Mouse (Mus musculus) kidney, embryonic 16.5 days (tissue): ENCODE results near the gene Pitx1. TPM values are rescaled to one million over a fixed set of nuclear protein-coding genes. Genes with fewer than 3 reads are reported as not detected.
A peak's percentile ranks its signal among the peaks of the same experiment; 100 is the strongest.

Experiments used
- ATAC-seq: fragments of 200-750 bp; cut with Nextera tagmentation; 2 replicates; pipeline ENCODE4 v1.8.0; 2017; ENCODE audit warnings: moderate TSS enrichment; ENCODE audit not compliant: low FRiP score, low TSS enrichment
- H3K27ac ChIP-seq: fragments of 300-500 bp; sonication (generic); 2 replicates; pipeline ENCODE4 v1.5.1; 2014; ENCODE audit warnings: low read length
- H3K27me3 ChIP-seq: fragments of 300-500 bp; sonication (generic); 2 replicates; pipeline ENCODE4 v1.6.1; 2014; ENCODE audit warnings: low read length, control low read depth, mixed read lengths; ENCODE audit not compliant: insufficient read depth
- H3K36me3 ChIP-seq: fragments of 300-500 bp; sonication (generic); 2 replicates; pipeline ENCODE4 v1.6.1; 2014; ENCODE audit warnings: low read length, control low read depth, mixed read lengths; ENCODE audit not compliant: insufficient read depth
- H3K4me1 ChIP-seq: fragments of 300-500 bp; sonication (generic); 2 replicates; pipeline ENCODE4 v1.6.1; 2014; ENCODE audit warnings: low read length, control low read depth, mixed read lengths; ENCODE audit not compliant: insufficient read depth
- H3K4me2 ChIP-seq: fragments of 300-500 bp; sonication (generic); replicated peaks from 2 replicates; pipeline ENCODE4 v1.6.1; 2014; ENCODE audit warnings: low read depth, low read length
- H3K4me3 ChIP-seq: fragments of 300-500 bp; sonication (generic); 2 replicates; pipeline ENCODE4 v1.5.1; 2014; ENCODE audit warnings: mild to moderate bottlenecking, low read length
- H3K9ac ChIP-seq: fragments of 300-500 bp; sonication (generic); replicated peaks from 2 replicates; pipeline ENCODE4 v1.6.1; 2014; ENCODE audit warnings: low read length
- H3K9me3 ChIP-seq: fragments of 300-500 bp; sonication (generic); 2 replicates; pipeline ENCODE4 v1.6.1; 2016; ENCODE audit warnings: low read length, control low read depth
- WGBS: fragments of 180-500 bp; shearing (Covaris S2); extraction: QIAGEN DNeasy Blood & Tissue Kit; methylation state at CpG from one replicate; pipeline ENCODE4 v1.1.7; 2014; 5-methylcytosine and 5-hydroxymethylcytosine counted together
- polyA plus RNA-seq: library from polyadenylated mRNA; unstranded; fragments of >200 nt; fragmentation: Nextera tagmentation; extraction: Ambion mirVana; gene quantifications from 2 replicates; pipeline ENCODE4 v1.2.1, GENCODE M21; 2015

Gene Pitx1
- polyA plus RNA-seq, 1 experiment from 2014 or later: 2.1 TPM

DNA sequence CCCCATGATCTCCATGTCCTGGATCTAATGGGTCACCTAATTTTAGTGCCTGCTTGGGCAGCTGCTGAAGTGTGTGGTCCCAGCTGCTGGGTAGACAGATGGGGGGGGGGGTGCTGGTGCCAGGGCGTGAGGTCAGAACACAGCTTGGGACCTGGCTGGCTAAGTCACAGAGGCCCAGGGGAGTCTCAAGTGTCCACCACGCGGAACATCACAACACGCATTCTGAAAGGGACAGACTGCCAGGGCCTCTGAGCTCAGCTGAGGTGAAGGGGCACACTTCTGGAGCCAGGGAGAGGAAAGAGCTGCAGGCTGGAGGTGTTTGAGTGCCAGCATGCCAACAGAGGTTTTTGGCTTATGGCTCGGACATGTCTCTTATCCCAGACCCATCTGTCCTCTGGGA is 14.7 kb upstream of the Pitx1 start:
- Histone ChIP-seq H3K4me1 (peaks cover 18% of the 10 kb centered on the region), H3K36me3 (no peaks in the 10 kb centered on the region), H3K27me3 (peaks cover 16% of the 10 kb centered on the region; the same call in 1 of the 2 replicates), H3K4me3 (no peak overlapping the region), H3K27ac (no peak overlapping the region), H3K4me2 (no peak overlapping the region), H3K9me3 (no peaks in the 10 kb centered on the region), H3K9ac (no peak overlapping the region)
- WGBS: 67% methylated on average over 5 of the region's 5 CpGs
- no peak for ATAC-seq

DNA sequence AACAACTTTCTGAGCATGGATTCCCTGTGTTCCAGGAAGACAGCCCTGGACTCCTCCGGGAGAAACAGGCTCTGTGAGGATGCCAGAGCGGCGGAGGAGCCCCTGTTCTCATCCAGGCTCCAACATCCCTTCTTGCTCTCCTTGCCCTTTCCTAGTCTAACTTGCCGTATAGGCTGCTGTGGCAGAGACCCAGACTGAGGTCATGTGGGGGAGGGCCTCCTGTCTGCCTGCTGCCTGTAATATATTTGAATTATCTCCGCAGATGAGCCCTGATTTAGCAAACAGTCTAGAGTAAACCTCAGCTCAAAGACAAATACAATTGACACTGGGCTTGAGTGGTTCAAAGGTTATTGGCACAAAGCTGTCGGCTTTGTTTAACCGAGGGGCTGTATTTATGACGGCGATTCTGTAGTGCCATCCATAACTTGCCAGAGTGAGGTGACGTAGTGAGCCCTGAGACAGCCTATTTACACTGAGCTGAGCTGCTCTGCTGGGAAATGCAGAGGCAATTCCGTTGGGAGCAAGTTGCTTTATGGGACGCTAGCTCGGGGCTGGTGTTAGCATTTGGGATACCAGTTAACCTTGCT is 12.7 kb upstream of the Pitx1 start:
- ATAC-seq: no peak
- Histone ChIP-seq H3K36me3 (no peaks in the 10 kb centered on the region), H3K4me2 (no peak overlapping the region), H3K9ac (no peak overlapping the region), H3K4me3 (no peak overlapping the region), H3K27me3 (peaks cover 27% of the 10 kb centered on the region), H3K9me3 (peaks cover 3% of the 10 kb centered on the region; the same call in 1 of the 2 replicates), H3K27ac (no peak overlapping the region), H3K4me1 (peaks cover 18% of the 10 kb centered on the region)
- 15% methylated on average over 13 of the region's 13 CpGs for WGBS

DNA sequence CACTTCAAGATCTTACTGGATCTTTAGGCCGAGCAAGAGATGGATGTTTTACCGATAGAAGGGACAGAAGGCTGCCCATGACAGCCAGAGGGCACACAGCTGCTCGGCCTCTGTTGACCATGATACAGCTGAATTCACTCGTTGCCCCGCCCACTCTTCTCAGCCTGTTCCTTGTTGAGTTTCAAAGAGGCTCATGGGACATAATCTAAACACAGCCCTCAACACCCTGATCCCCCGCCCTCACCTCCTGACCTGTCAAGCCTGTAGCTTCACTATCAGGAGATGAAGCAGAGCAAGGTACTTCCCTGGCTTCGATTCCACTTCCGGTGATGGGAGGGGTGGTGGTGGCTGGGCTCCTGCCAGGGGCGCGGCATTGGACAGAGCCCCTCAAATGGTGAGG is 11.8 kb upstream of the Pitx1 start:
- peaks cover 27% of the 10 kb centered on the region for H3K27me3 ChIP-seq

DNA sequence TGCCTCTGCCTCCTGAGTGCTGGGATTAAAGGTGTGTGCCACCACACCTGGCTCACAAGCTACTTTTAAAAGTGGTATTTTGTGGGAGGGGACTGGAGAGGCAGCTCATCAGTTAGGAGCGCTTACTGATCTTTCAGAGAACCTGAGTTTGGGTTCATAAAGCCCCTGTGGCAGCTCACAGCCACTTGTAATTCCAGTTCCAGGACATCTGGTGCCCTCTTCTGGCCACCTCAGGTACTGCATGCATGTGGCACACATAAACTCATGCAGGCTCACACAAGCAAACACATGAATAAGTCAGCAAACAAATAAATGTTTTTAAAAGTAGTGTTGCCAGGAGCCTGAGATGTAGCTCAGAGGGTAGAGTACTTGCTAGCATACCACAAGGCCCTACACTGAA is 7.7 kb upstream of the Pitx1 start:
- H3K9me3 ChIP-seq: peaks cover 5% of the 10 kb centered on the region; the same call in 1 of the 2 replicates
- H3K36me3 ChIP-seq: no peaks in the 10 kb centered on the region
- WGBS: 100% methylated on average over 1 of the region's 1 CpGs
- no peak overlapping the region for H3K9ac ChIP-seq
- H3K4me1 ChIP-seq: peaks cover 18% of the 10 kb centered on the region
- no peak overlapping the region for H3K4me2 ChIP-seq
- H3K27me3 ChIP-seq: peaks cover 62% of the 10 kb centered on the region
- no peak overlapping the region for H3K27ac ChIP-seq
- H3K4me3 ChIP-seq: no peak overlapping the region
- no peak for ATAC-seq

More for the DNA sequence above, 11.8 kb upstream of the Pitx1 start:
- Histone ChIP-seq H3K4me1 (peaks cover 18% of the 10 kb centered on the region), H3K9ac (no peak overlapping the region), H3K9me3 (peaks cover 5% of the 10 kb centered on the region; the same call in 1 of the 2 replicates), H3K4me3 (peak overlapping the region; percentile 30), H3K27ac (no peak overlapping the region), H3K4me2 (peak overlapping the region; percentile 50), H3K36me3 (no peaks in the 10 kb centered on the region)
- WGBS: 7% methylated on average over 10 of the region's 10 CpGs
- ATAC-seq: peak; percentile 57; the same call in 1 of the 2 replicates

DNA sequence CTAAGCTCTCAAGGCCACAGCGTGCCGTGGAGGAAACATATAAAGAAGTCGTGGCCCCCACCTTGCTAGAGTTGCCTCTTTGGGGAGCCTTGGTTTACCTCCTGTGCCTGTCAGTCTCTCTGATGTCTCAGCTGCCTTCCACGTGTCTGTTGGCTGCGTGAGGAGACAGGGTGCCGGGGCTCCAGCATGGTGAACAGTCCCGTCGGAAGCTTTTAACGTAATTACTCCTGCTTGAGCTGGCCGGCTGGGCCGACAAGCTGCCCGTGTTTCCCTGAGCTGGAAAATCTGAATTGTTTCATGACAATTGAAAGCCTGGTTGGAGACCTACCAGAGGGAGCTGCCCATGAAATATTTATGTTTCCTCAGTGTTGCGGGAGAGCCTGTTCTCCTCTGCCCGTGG is 4.2 kb upstream of the Pitx1 start:
- Histone ChIP-seq H3K4me2 (no peak overlapping the region), H3K27ac (no peak overlapping the region), H3K9me3 (peaks cover 5% of the 10 kb centered on the region; the same call in 1 of the 2 replicates), H3K4me1 (0 out of 2 replicates have a peak, but pooled peaks cover 7% of the 10 kb centered on the region), H3K9ac (no peak overlapping the region), H3K27me3 (peaks cover 85% of the 10 kb centered on the region), H3K4me3 (no peak overlapping the region), H3K36me3 (no peaks in the 10 kb centered on the region)
- WGBS: 31% methylated on average over 14 of the region's 14 CpGs
- no peak for ATAC-seq

DNA sequence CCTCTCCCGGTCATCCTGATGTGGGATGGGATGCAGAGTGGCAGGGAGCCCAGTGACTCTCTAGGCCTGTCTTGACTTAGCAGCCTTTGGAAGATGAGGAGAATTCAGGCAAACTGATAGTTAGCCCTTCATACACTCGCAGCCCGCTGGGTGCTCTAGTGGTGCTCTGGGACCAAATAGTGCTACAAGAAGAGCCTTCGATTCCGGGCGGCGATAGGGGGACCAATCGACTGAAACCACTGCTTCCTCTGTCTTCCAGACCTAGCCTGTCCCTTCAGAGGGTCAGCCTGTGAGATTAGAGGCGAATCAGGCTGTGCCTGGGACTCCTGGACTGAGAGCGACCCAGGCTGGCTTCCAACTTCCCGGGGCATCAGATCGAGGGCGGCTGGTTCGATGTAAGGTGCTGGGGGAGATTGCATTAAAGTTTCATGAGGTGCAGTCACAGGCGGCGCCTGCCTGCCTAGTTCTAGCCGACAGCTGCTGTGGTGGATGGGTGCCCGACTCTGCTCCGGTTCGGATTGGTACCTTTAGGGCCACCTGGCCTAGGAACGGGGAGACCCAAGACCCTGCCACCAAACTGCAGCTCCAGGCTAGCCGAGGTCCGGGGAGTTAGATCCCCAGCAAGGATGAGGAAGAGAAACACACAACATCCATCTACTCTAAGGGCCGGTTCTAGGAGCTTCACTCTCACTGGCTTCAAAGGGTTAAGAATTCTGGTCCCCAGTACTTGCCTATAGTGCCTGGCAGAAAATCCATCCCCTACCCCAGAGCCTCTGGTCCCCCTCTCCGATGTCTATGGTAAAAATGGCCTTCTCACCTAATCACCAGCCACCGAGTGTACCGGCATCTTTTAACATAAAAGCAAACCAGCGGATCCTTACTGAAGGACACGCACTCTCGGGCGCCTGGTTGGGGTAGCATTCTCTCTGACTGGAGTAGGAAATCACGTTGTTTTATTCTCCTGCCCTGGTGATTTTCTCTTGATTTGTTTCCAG is 1.1 kb upstream of the Pitx1 start:
- H3K9me3 ChIP-seq: no peaks in the 10 kb centered on the region
- no peaks in the 10 kb centered on the region for H3K36me3 ChIP-seq
- 2% methylated on average over 32 of the region's 32 CpGs for WGBS
- no peak overlapping the region for H3K9ac ChIP-seq
- H3K4me3 ChIP-seq: no peak overlapping the region
- H3K27me3 ChIP-seq: peaks cover 100% of the 10 kb centered on the region
- no peak overlapping the region for H3K4me2 ChIP-seq
- H3K27ac ChIP-seq: no peak overlapping the region
- H3K4me1 ChIP-seq: 0 out of 2 replicates have a peak, but pooled peaks cover 7% of the 10 kb centered on the region
- no peak for ATAC-seq

DNA sequence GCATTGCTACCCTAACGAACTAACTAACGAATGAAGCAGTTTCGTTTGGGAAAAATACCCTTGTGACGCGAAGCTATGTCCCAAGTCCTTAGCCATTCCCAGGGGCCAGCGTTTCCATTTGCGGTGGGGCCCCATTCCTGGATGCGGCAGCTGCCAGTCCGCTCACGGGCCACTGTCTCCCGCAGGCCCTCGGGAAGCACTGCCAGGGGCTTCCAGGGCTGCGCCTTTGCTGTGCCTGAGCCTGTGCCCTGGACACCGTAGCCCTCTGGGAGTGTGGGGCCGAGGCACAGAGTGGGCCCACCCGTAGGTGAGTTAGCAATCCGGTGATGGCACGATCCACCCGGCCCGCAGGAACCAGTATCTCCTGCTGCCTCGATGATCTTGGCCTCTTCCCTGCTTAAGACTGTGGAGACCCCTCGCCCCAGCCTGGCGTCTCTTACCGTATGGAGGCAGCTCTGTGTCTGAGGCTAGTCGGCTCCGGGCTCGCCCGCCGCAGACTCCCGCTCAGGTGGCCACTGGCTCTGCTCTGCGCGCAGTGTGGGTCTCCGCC is 369 bp downstream of the Pitx1 start:
- Histone ChIP-seq H3K4me2 (0 out of 2 replicates have a peak overlapping the region, but pooled peaks have one; percentile 12), H3K4me1 (peaks cover 20% of the 10 kb centered on the region), H3K27me3 (peaks cover 100% of the 10 kb centered on the region), H3K9me3 (no peaks in the 10 kb centered on the region), H3K9ac (no peak overlapping the region), H3K27ac (no peak overlapping the region), H3K36me3 (no peaks in the 10 kb centered on the region), H3K4me3 (peak overlapping the region; percentile 14; the same call in 1 of the 2 replicates)
- 1% methylated on average over 33 of the region's 33 CpGs for WGBS
- no peak for ATAC-seq

DNA sequence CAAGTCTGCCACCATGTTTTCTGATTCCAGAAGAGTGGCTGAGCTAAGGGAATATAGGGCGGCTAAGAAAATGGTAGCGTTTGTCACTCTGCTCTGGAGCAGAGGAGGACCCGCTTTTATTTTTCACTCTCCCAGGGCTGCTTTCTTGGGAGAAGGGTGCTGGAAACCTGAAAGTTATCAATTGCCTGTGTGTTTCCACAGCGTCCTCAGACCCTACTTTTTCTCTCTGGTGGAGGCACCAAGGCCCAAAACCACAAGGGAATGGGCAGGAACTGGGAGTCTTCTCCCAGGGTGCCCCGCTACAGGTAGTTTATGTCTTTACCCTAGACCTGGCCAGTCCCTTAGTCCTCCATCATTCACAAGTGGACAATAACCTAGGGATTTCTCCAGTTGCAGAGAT is 1.3 kb downstream of the Pitx1 start:
- Histone ChIP-seq H3K4me3 (no peak overlapping the region), H3K9ac (no peak overlapping the region), H3K36me3 (no peaks in the 10 kb centered on the region), H3K4me1 (peaks cover 24% of the 10 kb centered on the region), H3K27ac (no peak overlapping the region), H3K9me3 (no peaks in the 10 kb centered on the region), H3K27me3 (peaks cover 100% of the 10 kb centered on the region), H3K4me2 (no peak overlapping the region)
- WGBS: 9% methylated on average over 5 of the region's 5 CpGs
- no peak for ATAC-seq

DNA sequence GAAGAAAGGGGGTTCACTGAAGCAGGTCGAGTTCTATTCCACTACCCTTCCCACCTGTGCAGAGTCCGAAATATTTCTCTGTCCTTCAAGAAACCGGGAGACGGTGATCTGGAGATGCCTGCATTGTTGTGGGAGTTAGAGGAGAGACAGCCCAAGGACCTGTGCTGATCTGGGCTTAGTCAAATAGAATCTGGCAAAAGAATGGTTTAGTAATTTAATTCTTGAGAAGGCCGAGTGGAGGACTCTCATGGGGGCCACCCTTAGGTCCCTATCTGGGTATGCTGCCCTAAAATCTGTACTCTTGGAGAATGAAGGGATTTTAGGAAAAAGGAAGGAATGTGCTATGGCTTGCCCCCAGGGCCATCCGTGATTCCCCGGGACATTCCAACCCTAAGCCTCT is 2.1 kb downstream of the Pitx1 start:
- Histone ChIP-seq H3K9me3 (no peaks in the 10 kb centered on the region), H3K27ac (no peak overlapping the region), H3K4me3 (no peak overlapping the region), H3K36me3 (no peaks in the 10 kb centered on the region), H3K9ac (no peak overlapping the region), H3K27me3 (peaks cover 97% of the 10 kb centered on the region), H3K4me1 (peaks cover 24% of the 10 kb centered on the region), H3K4me2 (no peak overlapping the region)
- 5% methylated on average over 7 of the region's 7 CpGs for WGBS
- ATAC-seq: no peak
